Mouse (Mus musculus): ENCODE measurements around the gene Txndc5.

The Txndc5 gene

DNA sequence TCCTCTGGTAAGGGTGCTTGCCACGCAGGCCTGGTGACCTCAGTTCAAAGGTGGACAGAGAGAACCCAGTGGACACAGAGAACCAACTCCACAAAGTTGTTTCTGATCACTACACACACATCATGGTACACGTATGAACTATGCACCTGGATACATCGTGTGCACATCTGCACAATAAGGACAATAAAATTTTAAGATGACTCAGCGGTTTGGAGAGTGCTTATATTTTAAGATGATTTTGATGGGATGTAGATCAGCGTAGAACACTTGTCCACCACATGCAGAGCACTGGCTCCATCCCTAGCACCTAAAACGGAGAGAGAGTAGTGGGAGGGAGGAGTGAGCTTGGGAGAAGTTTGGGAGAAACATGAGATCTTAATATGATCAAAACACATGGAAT is 55.1 kb downstream of the Txndc5 start:
- in situ Hi-C loops (cut with MboI; ENCODE audit: low sequenced_read_pairs), result no loop called here

DNA sequence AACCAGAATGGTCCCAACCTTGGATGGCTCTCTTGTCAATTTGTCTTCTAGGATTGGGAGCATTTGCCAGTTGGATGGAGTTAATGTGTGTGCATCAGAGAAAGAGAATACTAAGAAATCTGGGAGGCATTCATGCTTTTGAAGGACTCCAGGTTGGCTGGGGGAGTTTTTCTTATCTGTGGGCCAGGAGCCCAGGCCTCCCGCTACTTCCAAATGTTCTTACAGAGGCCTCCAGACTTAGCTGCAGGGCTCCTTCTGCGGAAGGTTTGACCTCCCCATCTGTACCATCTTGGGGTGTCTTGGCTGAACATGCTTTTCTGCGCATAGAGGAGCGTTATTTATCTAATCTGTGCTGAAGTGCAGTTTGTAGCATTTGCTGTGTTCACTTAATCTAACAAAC is 56.0 kb downstream of the Txndc5 start:
- in situ Hi-C loops (cut with MboI; ENCODE audit: low sequenced_read_pairs), result no loop called here

DNA sequence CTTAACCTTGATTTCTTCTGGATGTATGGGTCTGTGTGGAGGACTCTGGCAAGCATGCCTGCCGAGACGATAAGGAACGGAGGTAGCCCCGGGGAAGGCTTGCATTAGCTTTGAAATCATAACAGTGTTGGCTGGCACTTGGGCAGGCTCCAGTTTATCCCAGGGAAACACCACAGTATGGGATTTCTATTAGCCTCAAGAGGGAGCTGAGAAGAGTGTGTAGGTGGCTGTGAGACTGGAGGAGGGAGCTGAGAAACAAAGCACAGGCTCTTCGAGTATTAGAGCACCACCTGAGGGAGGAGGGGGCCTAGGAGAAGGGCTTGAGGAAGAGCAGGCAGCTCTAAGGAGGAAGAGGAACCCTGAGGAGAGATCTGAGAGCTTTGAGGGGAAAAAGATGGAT is 57.7 kb downstream of the Txndc5 start:
- in situ Hi-C loops (cut with MboI; ENCODE audit: low sequenced_read_pairs), result no loop called here

DNA sequence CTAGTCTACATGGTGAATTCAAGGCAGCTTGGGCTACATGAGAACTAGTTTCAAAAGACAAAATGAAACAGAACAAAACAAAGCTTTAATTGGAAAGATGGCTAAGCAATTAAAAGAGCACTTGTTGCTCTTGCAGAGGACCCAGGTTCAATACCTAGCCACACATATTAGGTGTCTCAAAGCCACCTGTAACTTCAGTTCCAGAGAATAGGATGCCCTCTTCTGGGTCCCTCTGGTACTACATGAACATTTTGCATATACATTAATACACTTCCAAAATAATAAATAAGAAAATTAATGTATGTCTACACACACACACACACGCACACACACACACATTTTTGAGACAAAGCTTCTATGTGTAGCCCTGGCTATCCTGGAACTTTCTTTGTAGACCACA is 65.2 kb downstream of the Txndc5 start:
- in situ Hi-C loops (cut with MboI; ENCODE audit: low sequenced_read_pairs), result no loop called here

DNA sequence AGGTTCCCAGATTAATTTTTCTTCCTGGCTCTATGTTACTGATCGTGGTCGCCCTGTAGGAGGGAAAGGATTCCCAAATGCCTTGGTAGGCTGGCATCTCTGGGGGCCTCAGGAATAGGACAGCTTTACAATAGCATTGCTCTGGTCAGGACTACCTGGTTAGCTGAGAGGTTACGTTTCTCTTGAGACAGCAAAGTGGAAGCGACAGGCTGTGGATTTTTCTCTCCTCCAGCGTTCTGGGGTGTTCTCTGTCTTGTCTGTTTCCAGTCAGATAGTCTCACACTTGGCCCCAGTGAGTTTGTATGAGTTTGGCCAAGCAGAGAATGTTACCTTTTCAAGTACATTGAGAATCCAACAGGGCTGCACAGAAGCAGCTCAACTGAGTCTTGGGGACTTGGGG is 77.2 kb downstream of the Txndc5 start:
- in situ Hi-C loops (cut with MboI; ENCODE audit: low sequenced_read_pairs), result no loop called here
